In the genomic region with DNA sequence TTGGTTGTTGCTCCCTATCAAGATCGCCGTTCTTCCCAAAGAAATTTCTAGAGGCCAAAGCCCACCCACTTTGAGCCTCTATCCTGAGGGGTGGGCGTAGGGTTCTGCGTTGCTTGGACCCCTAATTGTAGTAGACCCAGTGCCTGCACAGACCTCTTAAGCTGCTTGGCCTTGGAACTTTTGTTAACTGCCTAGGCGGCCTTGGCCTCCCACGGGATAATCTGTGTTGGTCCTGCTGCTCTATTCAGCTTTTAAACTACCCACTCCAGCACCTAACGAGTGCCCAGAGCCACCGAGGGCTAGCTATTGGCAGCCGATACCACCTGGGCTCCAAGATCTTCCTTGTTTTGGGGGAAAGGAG, we compare ENCODE assay signal across 9 mouse cellular contexts. TPM values are rescaled to one million over a fixed set of nuclear protein-coding genes. Genes with fewer than 3 reads are reported as not detected.
A peak's percentile ranks its signal among the peaks of the same experiment; 100 is the strongest.
DNase-seq lines count a peak whose midpoint lies in the region; ATAC-seq and TF ChIP-seq lines count a peak whose summit lies in the region.
"Had no signal": no experiment of that assay in that cellular context is flagged by ENCODE, and none has a peak within 500 bp of the region (broad histone marks: within the 10 kb centered on the region; RNA-seq: fewer than 3 reads in every experiment).

No protein-coding gene starts in this region.

- peak overlapping the region; percentile 68 for H3K27ac ChIP-seq in testis, adult 2 months (ENCODE audit: control insufficient read depth, insufficient read depth, low read depth, low read length)
- H3K27ac ChIP-seq in liver, embryonic 12.5 days, result no peak overlapping the region

- peaks cover 27% of the 10 kb centered on the region for H3K27me3 ChIP-seq in erythroblast, embryonic 14.5 days (ENCODE audit: control insufficient read depth)
- peaks cover 3% of the 10 kb centered on the region; the same call in 1 of the 2 replicates for H3K27me3 ChIP-seq in testis, adult 2 months (ENCODE audit: control insufficient read depth, insufficient read depth, low read length)
- peaks cover 27% of the 10 kb centered on the region for H3K27me3 ChIP-seq in liver, embryonic 12.5 days (replicated peaks)
- H3K27me3 ChIP-seq: megakaryocyte, embryonic 14.5 days had no signal

- no peak for TF ChIP-seq CTCF in testis, adult 2 months (IDR thresholded peaks at IDR 0.05; ENCODE audit: control insufficient read depth, insufficient read depth, insufficient replicate concordance, low read depth, low read length)

- DNase-seq in testis, postnatal 10 days (ENCODE audit: low spot score), result no peak
- DNase-seq in retina, embryonic 14.5 days (ENCODE audit: low spot score), result no peak
- no peak for DNase-seq in spleen, postnatal 10 days (ENCODE audit: low spot score in 2 of 2)
- no peak for DNase-seq in cerebellum, postnatal 10 days

- no peaks in the 10 kb centered on the region for H3K9me3 ChIP-seq in erythroblast, embryonic 14.5 days (ENCODE audit: control insufficient read depth, low read length)
- no peaks in the 10 kb centered on the region for H3K9me3 ChIP-seq in liver, embryonic 12.5 days (replicated peaks)
- H3K9me3 ChIP-seq: megakaryocyte, embryonic 14.5 days had no signal

- peak overlapping the region; percentile 59 for H3K4me2 ChIP-seq in liver, embryonic 12.5 days

- WGBS in liver, embryonic 12.5 days (ENCODE audit: insufficient replicate concordance), result 38% methylated on average over 9 of the region's 9 CpGs

- H3K9ac ChIP-seq in liver, embryonic 12.5 days, result no peak overlapping the region; the same call in 1 of the 2 replicates

- ATAC-seq in erythroblast, adult 5-6 weeks (replicated peaks; ENCODE audit: low FRiP score, poor library complexity, severe bottlenecking), result no peak
- no peak for ATAC-seq in liver, embryonic 12.5 days

- peaks cover 61% of the 10 kb centered on the region for H3K36me3 ChIP-seq in erythroblast, embryonic 14.5 days (ENCODE audit: control insufficient read depth)
- no peaks in the 10 kb centered on the region for H3K36me3 ChIP-seq in testis, adult 2 months (ENCODE audit: control insufficient read depth, insufficient read depth, low read length)
- H3K36me3 ChIP-seq in liver, embryonic 12.5 days, result peaks cover 22% of the 10 kb centered on the region

- peaks cover 58% of the 10 kb centered on the region for H3K4me1 ChIP-seq in erythroblast, embryonic 14.5 days (ENCODE audit: control insufficient read depth)
- H3K4me1 ChIP-seq in testis, adult 2 months (ENCODE audit: control insufficient read depth, insufficient read depth, low read length), result peaks cover 36% of the 10 kb centered on the region
- peaks cover 50% of the 10 kb centered on the region for H3K4me1 ChIP-seq in liver, embryonic 12.5 days

- no peak for TF ChIP-seq POLR2A in testis, adult 2 months (IDR thresholded peaks at IDR 0.05; ENCODE audit: control insufficient read depth, low read depth, low read length)

- peak overlapping the region; percentile 35 for H3K4me3 ChIP-seq in erythroblast, embryonic 14.5 days (replicated peaks)
- H3K4me3 ChIP-seq in testis, adult 2 months (ENCODE audit: control insufficient read depth, low read depth, low read length), result peak overlapping the region; percentile 65
- H3K4me3 ChIP-seq in liver, embryonic 12.5 days, result peak overlapping the region; percentile 31; the same call in 1 of the 2 replicates
- H3K4me3 ChIP-seq: megakaryocyte, embryonic 14.5 days had no signal

RNA-seq across cellular contexts. Expression of a gene that starts 3.5 kb away (rescaled TPM):
- 7.6 and 7.7 TPM in 2 replicates for polyA plus RNA-seq in erythroblast, embryonic 14.5 days (2012)
- total RNA-seq in erythroblast, adult 5-6 weeks (2015; ENCODE audit: low replicate concordance), result 14.8 and 15.9 TPM in 2 replicates
- 27.9 and 36.7 TPM in 2 replicates for total RNA-seq in erythroblast, adult 5-6 weeks (2017; ENCODE audit: low replicate concordance)
- 5.8 and 6.1 TPM in 2 replicates for polyA plus RNA-seq in testis, adult 2 months (2012; rRNA removed)
- 2.4 and 3.0 TPM in 2 replicates for polyA plus RNA-seq in liver, embryonic 12.5 days (2016; fragmentation: Nextera tagmentation; extraction: Ambion mirVana)

RNA-seq across cellular contexts. Expression of a gene that starts 11.1 kb away (rescaled TPM):
- polyA plus RNA-seq in erythroblast, embryonic 14.5 days (2012), result 67.7 and 78.7 TPM in 2 replicates
- 6.7 and 15.3 TPM in 2 replicates for total RNA-seq in erythroblast, adult 5-6 weeks (2015; ENCODE audit: low replicate concordance)
- total RNA-seq in erythroblast, adult 5-6 weeks (2017; ENCODE audit: low replicate concordance), result 25.0 TPM in 2 replicates
- polyA plus RNA-seq in testis, adult 2 months (2012; rRNA removed), result 5.7 and 7.2 TPM in 2 replicates
- 40.6 and 46.1 TPM in 2 replicates for polyA plus RNA-seq in liver, embryonic 12.5 days (2016; fragmentation: Nextera tagmentation; extraction: Ambion mirVana)

RNA-seq across cellular contexts. Expression of a gene that starts 11.1 kb away (rescaled TPM):
- 0.06 and 0.17 TPM in 2 replicates for polyA plus RNA-seq in erythroblast, embryonic 14.5 days (2012)
- not detected in 2 replicates for total RNA-seq in erythroblast, adult 5-6 weeks (2015; ENCODE audit: low replicate concordance)
- total RNA-seq in erythroblast, adult 5-6 weeks (2017; ENCODE audit: low replicate concordance), result 0.70 and 1.0 TPM in 2 replicates
- polyA plus RNA-seq in testis, adult 2 months (2012; rRNA removed), result 4.9 and 5.5 TPM in 2 replicates
- 0.74 and 0.79 TPM in 2 replicates for polyA plus RNA-seq in liver, embryonic 12.5 days (2016; fragmentation: Nextera tagmentation; extraction: Ambion mirVana)

RNA-seq across cellular contexts. Expression of a gene that starts 19.7 kb away (rescaled TPM):
- 2.5 and 3.4 TPM in 2 replicates for polyA plus RNA-seq in erythroblast, embryonic 14.5 days (2012)
- total RNA-seq in erythroblast, adult 5-6 weeks (2015; ENCODE audit: low replicate concordance), result 0.96 and 3.1 TPM in 2 replicates
- total RNA-seq in erythroblast, adult 5-6 weeks (2017; ENCODE audit: low replicate concordance), result 2.4 and 9.5 TPM in 2 replicates
- polyA plus RNA-seq in testis, adult 2 months (2012; rRNA removed), result 38.8 and 53.8 TPM in 2 replicates
- polyA plus RNA-seq in liver, embryonic 12.5 days (2016; fragmentation: Nextera tagmentation; extraction: Ambion mirVana), result 9.5 and 10.0 TPM in 2 replicates

RNA-seq across cellular contexts. Expression of a gene that starts 58.4 kb away (rescaled TPM):
- polyA plus RNA-seq in erythroblast, embryonic 14.5 days (2012), result 0.20 and 0.39 TPM in 2 replicates
- total RNA-seq in erythroblast, adult 5-6 weeks (2015; ENCODE audit: low replicate concordance), result 70.7 and 93.0 TPM in 2 replicates
- total RNA-seq in erythroblast, adult 5-6 weeks (2017; ENCODE audit: low replicate concordance), result 8.6 and 16.9 TPM in 2 replicates
- polyA plus RNA-seq in testis, adult 2 months (2012; rRNA removed), result 18.4 and 21.6 TPM in 2 replicates
- polyA plus RNA-seq in liver, embryonic 12.5 days (2016; fragmentation: Nextera tagmentation; extraction: Ambion mirVana), result 5.2 and 5.7 TPM in 2 replicates
